Mouse (Mus musculus) liver, postnatal 0 days (tissue): ENCODE measurements around the gene Serpine1. TPM values are rescaled to one million over a fixed set of nuclear protein-coding genes. Genes with fewer than 3 reads are reported as not detected.

Experiments used
- ATAC-seq: fragments of 200-750 bp; cut with Nextera tagmentation; 2 replicates; pipeline ENCODE4 v1.8.0; 2017; ENCODE audit warnings: mild to moderate bottlenecking, moderate library complexity
- DNase-seq: peaks from one replicate; pipeline ENCODE4 v3.0.0-alpha.2; 2016
- H3K27ac ChIP-seq: fragments of 300-500 bp; sonication (generic); 2 replicates; pipeline ENCODE4 v1.5.1; 2014; ENCODE audit warnings: antibody characterized with exemption, moderate library complexity, mild to moderate bottlenecking, low read depth
- H3K27me3 ChIP-seq: fragments of 300-500 bp; sonication (generic); 2 replicates; pipeline ENCODE4 v1.6.1; 2014; ENCODE audit warnings: low read length, control low read depth, mixed read lengths; ENCODE audit not compliant: insufficient read depth
- H3K36me3 ChIP-seq: fragments of 300-500 bp; sonication (generic); replicated peaks from 2 replicates; pipeline ENCODE4 v1.6.1; 2014; ENCODE audit warnings: mild to moderate bottlenecking, control low read depth, low read length, moderate library complexity, mixed read lengths; ENCODE audit not compliant: insufficient read depth
- H3K4me1 ChIP-seq: fragments of 300-500 bp; sonication (generic); 2 replicates; pipeline ENCODE4 v1.6.1; 2014; ENCODE audit warnings: antibody characterized with exemption, mild to moderate bottlenecking, control low read depth; ENCODE audit not compliant: insufficient read depth
- H3K4me2 ChIP-seq: fragments of 300-500 bp; sonication (generic); 2 replicates; pipeline ENCODE4 v1.6.1; 2014; ENCODE audit warnings: low read depth, mild to moderate bottlenecking, low read length, moderate library complexity, mixed read lengths
- H3K4me3 ChIP-seq: fragments of 300-500 bp; sonication (generic); 2 replicates; pipeline ENCODE4 v1.5.1; 2014; ENCODE audit warnings: low read depth, low read length
- H3K9ac ChIP-seq: fragments of 300-500 bp; sonication (generic); replicated peaks from 2 replicates; pipeline ENCODE4 v1.6.1; 2014; ENCODE audit warnings: mild to moderate bottlenecking, moderate library complexity
- H3K9me3 ChIP-seq: fragments of 300-500 bp; sonication (generic); 2 replicates; pipeline ENCODE4 v1.6.1; 2016; ENCODE audit warnings: mild to moderate bottlenecking, control low read depth, low read length, mixed read lengths
- CTCF ChIP-seq: sonication (generic); IDR thresholded peaks from 2 replicates; pipeline ENCODE4 v1.5.1; 2016; ENCODE audit warnings: antibody characterized with exemption, low read depth
- EP300 ChIP-seq: IDR thresholded peaks from 2 replicates; pipeline ENCODE4 v1.6.1; 2016; ENCODE audit warnings: antibody characterized with exemption, low read depth, mild to moderate bottlenecking
- WGBS: fragments of 180-500 bp; shearing (Covaris S2); extraction: QIAGEN DNeasy Blood & Tissue Kit; methylation state at CpG from one replicate; pipeline ENCODE4 v1.1.7; 2014; ENCODE audit not compliant: insufficient replicate concordance; 5-methylcytosine and 5-hydroxymethylcytosine counted together
- polyA plus RNA-seq: library from polyadenylated mRNA; unstranded; fragments of >200 nt; fragmentation: Nextera tagmentation; extraction: Ambion mirVana; gene quantifications from 2 replicates; pipeline ENCODE4 v1.2.1, GENCODE M21; 2015

Gene Serpine1
- polyA plus RNA-seq, 1 experiment from 2014 or later, result 0.23 TPM

DNA sequence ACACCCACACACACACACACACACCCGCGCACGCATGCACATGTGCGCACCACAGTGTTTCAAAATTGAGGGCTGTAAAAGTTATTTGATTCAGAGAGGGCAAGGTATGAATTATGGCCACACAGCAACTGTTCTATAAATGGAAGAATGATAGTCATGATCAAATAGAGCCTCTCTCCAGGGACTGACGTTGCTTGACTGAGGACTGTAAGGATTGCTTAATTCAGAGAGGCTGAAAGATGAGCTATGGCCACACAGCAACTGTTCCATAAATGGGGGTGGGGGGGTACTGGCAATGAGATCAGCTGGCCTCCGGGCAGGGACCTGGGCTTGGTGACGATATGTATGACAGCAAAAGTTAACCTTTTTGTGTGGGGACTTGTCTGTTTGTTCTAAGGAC is 5.1 kb upstream of the Serpine1 start:
- Histone ChIP-seq H3K4me1 (peaks cover 39% of the 10 kb centered on the region), H3K36me3 (no peaks in the 10 kb centered on the region), H3K9me3 (no peaks in the 10 kb centered on the region), H3K9ac (no peak overlapping the region), H3K27me3 (no peaks in the 10 kb centered on the region), H3K4me3 (no peak overlapping the region), H3K4me2 (no peak overlapping the region), H3K27ac (no peak overlapping the region)
- DNase-seq (no peak), ATAC-seq (no peak)
- TF ChIP-seq CTCF, result no peak
- no peak for TF ChIP-seq EP300
- WGBS, result 71% methylated on average over 7 of the region's 7 CpGs

DNA sequence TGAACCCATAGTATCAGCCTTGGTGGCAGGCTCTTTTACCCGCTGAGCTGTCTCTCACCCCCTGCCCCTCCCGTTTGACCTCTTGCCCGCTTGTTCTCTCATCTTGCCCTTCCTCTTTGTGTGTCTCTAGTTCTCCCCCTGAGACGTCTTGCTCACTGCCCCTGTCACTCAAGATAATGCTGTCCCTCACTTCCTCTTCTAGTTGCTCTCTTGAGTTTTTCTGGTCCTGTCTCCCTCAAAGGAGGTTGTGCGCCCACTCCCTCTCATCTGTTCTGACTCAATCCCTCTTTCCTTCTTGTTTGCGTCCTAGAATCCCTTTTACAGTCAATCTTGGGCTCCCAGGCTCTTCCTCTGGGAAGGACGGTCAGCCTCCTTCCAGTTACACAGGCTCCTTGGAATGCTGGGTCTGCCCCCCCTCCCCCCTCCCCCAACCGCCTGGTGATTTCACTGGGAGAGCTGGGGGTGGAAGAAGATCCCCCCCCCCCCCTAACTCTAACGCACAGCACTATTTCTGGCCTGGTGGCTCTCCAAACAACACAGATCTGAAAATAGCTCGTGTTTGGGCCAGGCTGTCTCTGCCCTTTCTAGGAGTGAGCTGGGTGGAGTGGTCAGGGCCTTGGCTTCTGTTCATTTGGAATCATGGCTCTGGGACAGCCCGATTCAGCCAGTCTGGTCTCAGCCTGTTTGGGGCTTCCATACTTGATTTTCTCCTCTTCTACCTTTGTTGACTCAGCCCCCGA is 4.3 kb upstream of the Serpine1 start:
- no peak for TF ChIP-seq CTCF
- TF ChIP-seq EP300, result no peak
- no peaks in the 10 kb centered on the region for H3K36me3 ChIP-seq
- no peak for DNase-seq
- H3K4me3 ChIP-seq, result no peak overlapping the region
- no peaks in the 10 kb centered on the region for H3K27me3 ChIP-seq
- peak overlapping the region; percentile 48 for H3K27ac ChIP-seq
- H3K9me3 ChIP-seq, result no peaks in the 10 kb centered on the region
- H3K9ac ChIP-seq, result 0 out of 2 replicates have a peak overlapping the region, but pooled peaks have one; percentile 5
- ATAC-seq, result no peak
- peaks cover 41% of the 10 kb centered on the region for H3K4me1 ChIP-seq
- 23% methylated on average over 12 of the region's 12 CpGs for WGBS
- H3K4me2 ChIP-seq, result no peak overlapping the region

DNA sequence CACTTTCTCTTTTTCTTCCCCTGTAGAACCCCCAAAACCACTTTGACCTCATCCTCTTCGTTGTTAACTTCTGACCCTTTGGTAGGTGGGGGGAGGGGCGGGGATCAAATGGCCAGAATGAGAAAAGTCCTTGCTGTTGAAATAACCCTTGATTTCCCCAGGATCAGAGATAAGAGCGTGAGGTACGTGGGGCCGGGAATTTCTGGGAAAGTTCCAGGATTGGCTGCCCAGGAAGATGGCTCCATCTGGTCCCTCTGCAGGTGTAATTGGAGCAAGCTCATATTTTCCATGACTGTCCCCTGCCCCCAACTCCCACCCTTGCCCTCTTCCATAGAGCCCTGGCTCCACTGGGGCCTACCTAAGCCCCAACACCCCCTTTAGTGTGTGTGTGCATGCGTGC is 3.7 kb upstream of the Serpine1 start:
- Histone ChIP-seq H3K4me3 (no peak overlapping the region), H3K27ac (peak overlapping the region; percentile 48; the same call in 1 of the 2 replicates), H3K36me3 (no peaks in the 10 kb centered on the region), H3K27me3 (no peaks in the 10 kb centered on the region), H3K4me1 (peaks cover 45% of the 10 kb centered on the region), H3K9me3 (no peaks in the 10 kb centered on the region), H3K4me2 (no peak overlapping the region), H3K9ac (no peak overlapping the region)
- no peak for ATAC-seq
- TF ChIP-seq CTCF (no peak), EP300 (no peak)
- WGBS, result 45% methylated on average over 6 of the region's 6 CpGs
- DNase-seq, result no peak

DNA sequence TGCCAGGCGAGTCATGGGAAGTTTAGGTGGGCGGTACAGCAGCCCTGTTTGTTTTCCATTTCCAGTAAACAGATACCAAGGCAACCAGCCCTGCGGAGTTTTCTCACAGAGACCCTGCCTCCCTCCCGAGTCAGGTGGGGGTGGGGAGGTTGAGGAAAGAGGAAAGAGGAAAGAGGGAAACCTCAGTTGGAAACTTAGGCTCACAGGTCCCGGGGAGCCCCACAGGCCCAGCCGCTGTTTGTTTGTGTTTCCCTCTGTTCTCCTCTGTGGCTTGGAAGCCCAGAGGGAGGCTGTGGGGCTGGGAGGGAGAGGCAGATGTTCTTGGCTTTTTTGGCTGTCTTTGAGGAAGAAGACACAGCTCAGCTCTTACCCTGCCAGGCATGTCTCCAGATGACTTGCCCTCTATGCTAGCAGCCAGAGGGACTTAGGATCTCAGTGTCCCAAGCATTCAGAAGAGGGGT is 2.2 kb upstream of the Serpine1 start:
- 58% methylated on average over 6 of the region's 6 CpGs for WGBS
- ATAC-seq (no peak), DNase-seq (no peak)
- Histone ChIP-seq H3K9me3 (no peaks in the 10 kb centered on the region), H3K36me3 (0 out of 2 replicates have a peak, but pooled peaks cover 6% of the 10 kb centered on the region), H3K27me3 (no peaks in the 10 kb centered on the region), H3K9ac (no peak overlapping the region), H3K4me3 (no peak overlapping the region), H3K4me1 (peaks cover 45% of the 10 kb centered on the region), H3K27ac (peak overlapping the region; percentile 30), H3K4me2 (no peak overlapping the region)
- TF ChIP-seq CTCF (no peak), EP300 (no peak)

DNA sequence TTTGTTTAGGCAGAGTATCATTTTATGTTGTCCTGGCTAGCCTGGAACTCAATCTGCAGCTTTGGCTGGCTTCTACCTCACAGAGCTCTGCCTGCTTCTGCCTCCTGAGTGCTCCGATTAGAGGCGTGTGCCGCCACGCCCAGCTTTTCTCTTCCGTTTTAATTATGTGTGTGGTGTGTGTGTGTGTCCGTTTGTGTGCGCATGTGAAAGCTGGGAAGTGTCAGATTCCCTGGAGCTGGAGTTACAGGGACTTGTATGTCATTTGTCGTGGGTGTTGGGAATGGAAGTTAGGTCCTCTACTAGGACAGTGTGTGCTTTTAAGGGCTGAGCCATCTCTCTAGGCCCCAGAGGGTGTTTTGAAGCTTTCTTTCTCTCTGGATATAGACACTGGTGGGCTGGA is 1.1 kb upstream of the Serpine1 start:
- Histone ChIP-seq H3K9ac (no peak overlapping the region), H3K4me1 (peaks cover 44% of the 10 kb centered on the region), H3K4me2 (no peak overlapping the region), H3K9me3 (no peaks in the 10 kb centered on the region), H3K4me3 (no peak overlapping the region), H3K36me3 (0 out of 2 replicates have a peak, but pooled peaks cover 6% of the 10 kb centered on the region), H3K27ac (peak overlapping the region; percentile 91), H3K27me3 (no peaks in the 10 kb centered on the region)
- TF ChIP-seq EP300 (no peak), CTCF (no peak)
- no peak for DNase-seq
- 85% methylated on average over 8 of the region's 8 CpGs for WGBS
- ATAC-seq, result no peak

DNA sequence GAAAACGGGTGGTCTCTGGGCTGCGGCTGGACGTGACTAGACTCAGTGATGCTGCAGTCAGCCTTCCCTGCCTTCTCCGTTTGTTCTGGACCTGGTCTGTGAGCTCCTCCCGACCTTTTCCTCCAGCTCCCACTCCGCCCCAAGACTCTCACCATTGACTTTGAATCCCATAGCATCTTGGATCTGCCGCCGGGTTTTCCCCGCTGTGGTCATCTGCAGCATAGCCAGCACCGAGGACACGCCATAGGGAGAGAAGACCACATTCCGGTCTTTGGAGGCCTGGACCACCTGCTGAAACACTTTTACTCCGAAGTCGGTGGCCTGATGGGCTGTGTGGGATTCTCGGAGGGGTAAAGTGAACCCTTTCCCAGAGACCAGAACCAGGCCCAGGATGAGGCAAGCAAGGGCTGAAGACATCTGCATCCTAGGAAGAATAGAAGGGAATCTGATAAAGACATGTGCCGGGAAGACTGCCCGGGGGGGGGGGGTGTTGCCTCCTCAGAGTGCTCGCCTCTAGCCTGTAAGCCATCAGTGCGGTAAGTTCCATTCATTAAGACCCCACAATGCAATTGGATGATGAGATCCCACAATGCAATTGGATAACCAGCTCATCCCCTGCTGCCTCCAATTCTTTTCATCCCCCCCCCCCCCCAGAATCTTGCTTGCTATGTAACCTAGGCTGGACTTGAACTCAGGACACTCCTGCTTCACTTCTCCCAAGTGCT is 1.0 kb downstream of the Serpine1 start:
- Histone ChIP-seq H3K4me2 (peak overlapping the region; percentile 63), H3K27me3 (no peaks in the 10 kb centered on the region), H3K36me3 (peaks cover 12% of the 10 kb centered on the region), H3K4me3 (no peak overlapping the region), H3K9me3 (no peaks in the 10 kb centered on the region), H3K27ac (no peak overlapping the region), H3K4me1 (peaks cover 36% of the 10 kb centered on the region), H3K9ac (no peak overlapping the region)
- DNase-seq (no peak), ATAC-seq (no peak)
- no peak for TF ChIP-seq EP300
- no peak for TF ChIP-seq CTCF
- 81% methylated on average over 19 of the region's 19 CpGs for WGBS
